Mouse (Mus musculus): ENCODE data around the gene Lpp. TPM values are rescaled to one million over a fixed set of nuclear protein-coding genes. Genes with fewer than 3 reads are reported as not detected.

Lpp gene
- polyA plus RNA-seq, 1 experiment from 2014 or later = 9.6 TPM

DNA sequence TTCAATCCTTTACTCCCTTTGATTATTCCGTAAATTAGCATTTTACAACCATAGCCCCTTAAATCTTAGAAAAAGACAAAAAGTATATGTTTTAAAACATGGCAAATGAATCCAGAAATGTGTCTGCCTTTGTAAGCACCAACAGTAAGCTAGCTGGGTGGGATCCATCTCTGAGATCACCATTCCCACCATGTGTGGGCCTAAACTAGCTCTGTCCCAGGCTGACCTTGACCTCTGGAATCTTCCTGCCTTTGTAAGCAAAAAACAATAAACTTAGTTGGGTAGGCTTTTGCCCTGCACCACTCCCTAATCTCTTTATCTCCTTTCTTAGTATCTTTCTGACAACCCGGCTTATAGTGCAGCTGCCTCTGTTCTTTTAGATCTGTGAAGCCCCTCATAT lies 13.2 kb downstream of the Lpp start:
- ATAC-seq (ENCODE audit: low FRiP score, low TSS enrichment) (no peak), DNase-seq (no peak)
- WGBS = 93% methylated on average over 2 of the region's 2 CpGs
- no peaks in the 10 kb centered on the region for H3K36me3 ChIP-seq (ENCODE audit: control insufficient read depth, insufficient read depth, low read length)
- 0 out of 2 replicates have a peak, but pooled peaks cover 3% of the 10 kb centered on the region for H3K9me3 ChIP-seq (ENCODE audit: control insufficient read depth, low read length)
- H3K4me3 ChIP-seq (replicated peaks; ENCODE audit: low read depth, low read length) = no peak overlapping the region
- H3K27ac ChIP-seq (replicated peaks; ENCODE audit: low read depth, low read length) = no peak overlapping the region
- H3K9ac ChIP-seq (replicated peaks; ENCODE audit: low read length) = no peak overlapping the region
- no peak overlapping the region for H3K4me2 ChIP-seq (ENCODE audit: low read length)
- no peaks in the 10 kb centered on the region for H3K4me1 ChIP-seq (ENCODE audit: control insufficient read depth, insufficient read depth, low read length)
- no peaks in the 10 kb centered on the region for H3K27me3 ChIP-seq (ENCODE audit: control insufficient read depth, insufficient read depth, low read length)

DNA sequence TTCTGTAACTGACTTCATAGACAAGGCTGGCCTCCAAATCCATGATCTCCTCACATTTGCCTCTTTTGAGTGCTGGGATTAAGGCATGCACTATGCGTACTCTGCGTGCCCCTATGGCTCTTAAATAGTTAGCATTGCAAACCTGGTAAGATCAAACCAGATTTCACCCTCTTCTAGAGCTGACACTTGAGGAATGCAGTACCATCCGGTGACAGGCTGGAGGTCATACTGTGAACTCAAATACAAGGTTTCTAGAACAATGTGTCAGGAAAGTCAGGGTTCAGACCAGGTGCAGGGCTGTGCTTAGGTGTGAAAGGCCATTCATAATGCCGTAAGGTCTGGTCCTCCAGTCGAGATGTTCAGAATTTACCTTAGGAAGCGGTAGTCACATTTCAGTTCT lies 18.0 kb downstream of the Lpp start:
- Histone ChIP-seq H3K9ac (replicated peaks; ENCODE audit: low read length) (no peak overlapping the region), H3K9me3 (ENCODE audit: control insufficient read depth, low read length) (0 out of 2 replicates have a peak, but pooled peaks cover 2% of the 10 kb centered on the region), H3K4me1 (ENCODE audit: control insufficient read depth, insufficient read depth, low read length) (no peaks in the 10 kb centered on the region), H3K27me3 (ENCODE audit: control insufficient read depth, insufficient read depth, low read length) (no peaks in the 10 kb centered on the region), H3K4me3 (replicated peaks; ENCODE audit: low read depth, low read length) (no peak overlapping the region), H3K27ac (replicated peaks; ENCODE audit: low read depth, low read length) (no peak overlapping the region), H3K4me2 (ENCODE audit: low read length) (no peak overlapping the region), H3K36me3 (ENCODE audit: control insufficient read depth, insufficient read depth, low read length) (no peaks in the 10 kb centered on the region)
- WGBS = 90% methylated on average over 6 of the region's 6 CpGs
- DNase-seq (no peak), ATAC-seq (ENCODE audit: low FRiP score, low TSS enrichment) (no peak)

DNA sequence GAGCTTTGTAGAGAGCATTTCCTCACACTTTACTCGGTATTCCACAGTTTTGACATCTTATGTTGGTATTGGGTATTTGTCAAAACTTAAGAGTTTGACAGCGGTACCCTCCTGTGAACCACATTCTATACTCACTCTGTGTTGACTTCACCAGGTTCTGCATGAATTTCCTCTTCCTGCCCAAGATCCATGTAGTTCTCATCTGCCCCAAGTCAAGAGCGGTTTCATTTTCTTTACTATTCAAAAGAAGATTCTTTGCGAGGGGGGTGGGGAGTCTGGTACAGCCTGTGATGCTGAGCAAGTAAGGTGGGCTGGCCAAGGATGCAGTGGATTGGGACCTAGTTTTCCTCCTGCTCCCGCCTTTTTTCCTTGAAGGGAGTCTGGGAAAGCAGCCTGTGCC lies 18.9 kb downstream of the Lpp start:
- Histone ChIP-seq H3K4me2 (ENCODE audit: low read length) (no peak overlapping the region), H3K9me3 (ENCODE audit: control insufficient read depth, low read length) (no peaks in the 10 kb centered on the region), H3K36me3 (ENCODE audit: control insufficient read depth, insufficient read depth, low read length) (no peaks in the 10 kb centered on the region), H3K4me3 (replicated peaks; ENCODE audit: low read depth, low read length) (no peak overlapping the region), H3K27me3 (ENCODE audit: control insufficient read depth, insufficient read depth, low read length) (no peaks in the 10 kb centered on the region), H3K27ac (replicated peaks; ENCODE audit: low read depth, low read length) (no peak overlapping the region), H3K9ac (replicated peaks; ENCODE audit: low read length) (no peak overlapping the region), H3K4me1 (ENCODE audit: control insufficient read depth, insufficient read depth, low read length) (no peaks in the 10 kb centered on the region)
- no peak for DNase-seq
- 88% methylated on average over 5 of the region's 5 CpGs for whole genome bisulfite sequencing
- no peak for ATAC-seq (ENCODE audit: low FRiP score, low TSS enrichment)

DNA sequence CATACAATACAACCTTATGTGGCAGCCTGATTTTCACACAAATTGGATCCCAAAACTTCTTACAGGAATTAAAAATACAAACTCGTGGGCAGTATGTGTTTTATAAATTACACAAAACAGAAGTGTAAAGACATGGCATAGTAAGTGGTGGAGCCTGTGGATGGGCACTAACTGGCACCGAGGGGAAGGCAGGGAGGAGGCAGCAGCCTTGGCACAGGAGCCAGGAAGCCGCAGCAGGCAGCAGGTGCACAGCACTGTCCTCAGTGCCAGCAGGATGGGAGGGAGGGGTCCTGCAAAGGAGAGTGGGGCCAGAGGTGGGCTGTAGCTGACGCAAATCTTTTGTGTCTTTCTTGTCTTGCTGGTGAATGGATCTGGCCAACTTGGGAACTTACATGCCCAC lies 19.8 kb downstream of the Lpp start:
- 82% methylated on average over 4 of the region's 4 CpGs for WGBS
- DNase-seq (no peak), ATAC-seq (ENCODE audit: low FRiP score, low TSS enrichment) (no peak)
- Histone ChIP-seq H3K4me3 (replicated peaks; ENCODE audit: low read depth, low read length) (no peak overlapping the region), H3K36me3 (ENCODE audit: control insufficient read depth, insufficient read depth, low read length) (no peaks in the 10 kb centered on the region), H3K4me1 (ENCODE audit: control insufficient read depth, insufficient read depth, low read length) (no peaks in the 10 kb centered on the region), H3K4me2 (ENCODE audit: low read length) (no peak overlapping the region), H3K27ac (replicated peaks; ENCODE audit: low read depth, low read length) (no peak overlapping the region), H3K9me3 (ENCODE audit: control insufficient read depth, low read length) (no peaks in the 10 kb centered on the region), H3K27me3 (ENCODE audit: control insufficient read depth, insufficient read depth, low read length) (no peaks in the 10 kb centered on the region), H3K9ac (replicated peaks; ENCODE audit: low read length) (no peak overlapping the region)

DNA sequence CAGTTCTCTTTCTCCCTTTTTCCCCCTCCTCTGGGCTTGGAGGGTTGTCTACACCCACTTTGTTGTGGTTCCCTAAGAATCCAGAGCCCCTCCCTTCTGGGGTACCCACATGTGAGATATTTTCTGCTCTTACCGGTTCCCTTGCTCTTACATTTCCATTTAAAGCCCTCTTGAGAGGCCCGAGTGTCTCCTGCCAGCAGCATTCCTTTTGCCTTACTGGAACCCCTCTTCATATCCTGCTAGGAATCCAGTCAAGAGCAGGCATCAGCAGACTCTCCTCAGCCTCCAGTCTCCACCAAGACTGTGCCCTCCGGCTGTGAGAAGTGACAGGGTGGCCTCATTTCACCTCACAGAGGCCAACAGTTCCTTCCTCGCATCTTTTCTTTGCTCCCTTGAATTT lies 24.7 kb downstream of the Lpp start:
- Histone ChIP-seq H3K9ac (replicated peaks; ENCODE audit: low read length) (no peak overlapping the region), H3K4me2 (ENCODE audit: low read length) (no peak overlapping the region), H3K9me3 (ENCODE audit: control insufficient read depth, low read length) (no peaks in the 10 kb centered on the region), H3K4me1 (ENCODE audit: control insufficient read depth, insufficient read depth, low read length) (peaks cover 13% of the 10 kb centered on the region), H3K36me3 (ENCODE audit: control insufficient read depth, insufficient read depth, low read length) (no peaks in the 10 kb centered on the region), H3K27me3 (ENCODE audit: control insufficient read depth, insufficient read depth, low read length) (no peaks in the 10 kb centered on the region), H3K4me3 (replicated peaks; ENCODE audit: low read depth, low read length) (no peak overlapping the region), H3K27ac (replicated peaks; ENCODE audit: low read depth, low read length) (no peak overlapping the region)
- DNase-seq (no peak), ATAC-seq (ENCODE audit: low FRiP score, low TSS enrichment) (no peak)
- 79% methylated on average over 4 of the region's 4 CpGs for WGBS

DNA sequence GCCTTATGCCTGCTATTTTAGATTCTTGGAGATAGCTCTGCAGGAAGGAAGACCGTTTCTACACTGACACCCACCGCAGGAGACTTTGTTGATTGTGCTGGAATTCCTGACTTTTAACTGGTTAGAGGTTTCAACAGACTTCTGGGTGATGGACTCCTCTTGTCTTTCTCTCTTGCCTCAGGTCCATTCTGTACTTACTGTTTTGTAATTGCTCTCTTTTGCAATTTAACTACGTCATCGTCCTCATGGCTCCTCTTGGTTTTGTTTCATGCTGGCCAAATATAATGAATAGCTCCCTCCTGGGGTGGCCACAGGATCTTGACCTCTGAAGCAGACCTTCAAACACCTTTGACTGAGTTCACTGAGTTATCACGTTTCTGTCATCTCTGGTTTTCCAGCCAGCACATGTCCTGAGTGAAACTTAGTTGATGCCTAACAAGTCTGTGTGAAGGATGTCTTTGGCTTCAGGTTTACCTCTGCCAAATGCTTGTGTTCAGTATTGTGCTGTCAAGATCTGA lies 27.4 kb downstream of the Lpp start:
- Histone ChIP-seq H3K9me3 (ENCODE audit: control insufficient read depth, low read length) (no peaks in the 10 kb centered on the region), H3K27ac (replicated peaks; ENCODE audit: low read depth, low read length) (no peak overlapping the region), H3K4me2 (ENCODE audit: low read length) (no peak overlapping the region), H3K36me3 (ENCODE audit: control insufficient read depth, insufficient read depth, low read length) (no peaks in the 10 kb centered on the region), H3K9ac (replicated peaks; ENCODE audit: low read length) (no peak overlapping the region), H3K4me3 (replicated peaks; ENCODE audit: low read depth, low read length) (no peak overlapping the region), H3K4me1 (ENCODE audit: control insufficient read depth, insufficient read depth, low read length) (peaks cover 13% of the 10 kb centered on the region), H3K27me3 (ENCODE audit: control insufficient read depth, insufficient read depth, low read length) (no peaks in the 10 kb centered on the region)
- no peak for ATAC-seq (ENCODE audit: low FRiP score, low TSS enrichment)
- no peak for DNase-seq
- WGBS = 83% methylated on average over 5 of the region's 5 CpGs

DNA sequence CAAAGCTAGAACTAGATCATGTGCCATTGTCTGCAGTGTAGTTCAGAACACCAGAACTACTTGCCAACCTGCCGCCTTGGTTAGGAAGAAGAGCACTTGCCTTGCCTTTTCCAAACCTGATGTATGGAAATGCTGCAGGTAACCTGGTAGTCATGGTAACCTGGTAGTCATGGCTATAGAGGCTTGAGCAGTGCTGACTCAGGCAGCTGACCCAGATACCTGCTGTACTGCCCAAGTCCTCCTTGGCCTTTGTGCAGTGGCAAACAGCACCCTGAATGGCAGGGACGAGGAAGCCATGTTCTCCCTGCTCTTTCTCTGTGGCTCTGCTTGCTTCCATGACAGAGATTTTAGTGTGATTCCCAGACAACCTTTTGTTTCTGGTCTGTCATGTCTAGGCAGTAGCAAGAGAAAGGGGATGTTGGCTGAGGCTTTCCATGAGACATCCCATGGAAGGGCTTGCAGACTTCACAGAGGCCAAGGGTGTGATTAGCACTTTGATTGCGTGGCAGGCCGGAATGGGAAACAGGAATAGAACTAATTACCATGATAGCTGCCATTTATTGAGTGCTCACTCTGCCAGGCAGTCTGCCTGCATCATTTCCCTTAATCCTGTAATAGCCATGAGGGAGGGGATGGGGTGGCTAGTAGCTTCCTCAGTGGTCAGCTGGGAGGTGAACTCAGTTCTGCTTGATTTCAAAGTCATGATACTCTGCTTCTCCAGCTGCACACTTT lies 28.5 kb downstream of the Lpp start:
- Histone ChIP-seq H3K27ac (replicated peaks; ENCODE audit: low read depth, low read length) (no peak overlapping the region), H3K27me3 (ENCODE audit: control insufficient read depth, insufficient read depth, low read length) (no peaks in the 10 kb centered on the region), H3K9me3 (ENCODE audit: control insufficient read depth, low read length) (no peaks in the 10 kb centered on the region), H3K4me2 (ENCODE audit: low read length) (no peak overlapping the region), H3K36me3 (ENCODE audit: control insufficient read depth, insufficient read depth, low read length) (no peaks in the 10 kb centered on the region), H3K4me3 (replicated peaks; ENCODE audit: low read depth, low read length) (no peak overlapping the region), H3K9ac (replicated peaks; ENCODE audit: low read length) (no peak overlapping the region), H3K4me1 (ENCODE audit: control insufficient read depth, insufficient read depth, low read length) (peaks cover 13% of the 10 kb centered on the region)
- no peak for ATAC-seq (ENCODE audit: low FRiP score, low TSS enrichment)
- DNase-seq = no peak
- WGBS = 46% methylated on average over 4 of the region's 4 CpGs

DNA sequence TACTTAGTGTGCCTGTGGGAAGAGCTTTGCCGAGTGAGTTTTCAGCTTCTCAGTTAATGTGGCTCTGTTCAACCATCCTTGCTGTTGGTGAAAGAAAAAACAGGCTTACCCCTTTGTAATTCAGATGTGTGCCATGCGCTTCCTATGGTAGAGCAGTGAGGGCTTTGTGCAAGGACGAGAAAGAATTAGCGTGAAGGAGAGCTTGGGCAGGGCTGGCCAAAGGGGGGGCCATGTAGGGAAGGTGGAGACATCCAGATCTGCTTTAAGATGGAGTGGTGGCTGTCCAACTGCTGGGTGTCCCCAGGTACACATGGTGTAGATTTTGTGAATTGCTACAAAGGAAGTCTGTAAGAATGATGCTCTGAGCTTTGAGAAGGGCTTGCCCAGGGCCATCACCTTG lies 29.9 kb downstream of the Lpp start:
- no peak for ATAC-seq (ENCODE audit: low FRiP score, low TSS enrichment)

DNA sequence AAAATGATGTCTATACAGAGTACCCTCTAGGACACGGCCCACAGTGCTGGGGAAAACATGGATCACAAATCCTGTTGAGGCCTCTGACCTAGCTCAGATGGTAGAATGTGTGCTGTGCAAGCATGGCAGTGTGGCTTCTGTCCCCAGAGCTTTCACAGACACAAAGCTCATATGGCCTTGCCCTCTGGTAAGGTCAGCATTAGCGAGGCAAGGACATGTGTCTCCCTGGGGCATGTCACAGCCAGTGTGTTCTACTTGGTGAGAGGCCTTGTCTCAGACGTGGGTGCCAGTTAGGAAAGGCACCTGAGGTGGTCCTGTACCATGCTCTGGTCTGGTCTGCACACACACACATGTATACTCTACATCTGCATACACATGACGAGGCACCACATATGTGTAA lies 30.4 kb downstream of the Lpp start:
- H3K36me3 ChIP-seq (ENCODE audit: control insufficient read depth, insufficient read depth, low read length) = no peaks in the 10 kb centered on the region
- H3K4me2 ChIP-seq (ENCODE audit: low read length) = no peak overlapping the region
- no peaks in the 10 kb centered on the region for H3K9me3 ChIP-seq (ENCODE audit: control insufficient read depth, low read length)
- no peak overlapping the region for H3K4me3 ChIP-seq (replicated peaks; ENCODE audit: low read depth, low read length)
- no peaks in the 10 kb centered on the region for H3K27me3 ChIP-seq (ENCODE audit: control insufficient read depth, insufficient read depth, low read length)
- H3K4me1 ChIP-seq (ENCODE audit: control insufficient read depth, insufficient read depth, low read length) = peaks cover 13% of the 10 kb centered on the region
- ATAC-seq (ENCODE audit: low FRiP score, low TSS enrichment) = no peak
- no peak overlapping the region for H3K27ac ChIP-seq (replicated peaks; ENCODE audit: low read depth, low read length)
- 81% methylated on average over 4 of the region's 4 CpGs for WGBS
- no peak overlapping the region for H3K9ac ChIP-seq (replicated peaks; ENCODE audit: low read length)
- no peak for DNase-seq

More for the DNA sequence above, 29.9 kb downstream of the Lpp start:
- Histone ChIP-seq H3K4me3 (replicated peaks; ENCODE audit: low read depth, low read length) (no peak overlapping the region), H3K36me3 (ENCODE audit: control insufficient read depth, insufficient read depth, low read length) (no peaks in the 10 kb centered on the region), H3K9me3 (ENCODE audit: control insufficient read depth, low read length) (no peaks in the 10 kb centered on the region), H3K4me1 (ENCODE audit: control insufficient read depth, insufficient read depth, low read length) (peaks cover 13% of the 10 kb centered on the region), H3K27me3 (ENCODE audit: control insufficient read depth, insufficient read depth, low read length) (no peaks in the 10 kb centered on the region), H3K4me2 (ENCODE audit: low read length) (no peak overlapping the region), H3K27ac (replicated peaks; ENCODE audit: low read depth, low read length) (no peak overlapping the region), H3K9ac (replicated peaks; ENCODE audit: low read length) (no peak overlapping the region)
- WGBS = 18% methylated on average over 4 of the region's 4 CpGs
- DNase-seq = no peak
